Mouse (Mus musculus): ENCODE data around the gene Psd4. TPM values are rescaled to one million over a fixed set of nuclear protein-coding genes. Genes with fewer than 3 reads are reported as not detected.

The Psd4 gene
- total and polyA plus RNA-seq, 3 experiments: 1.3 to 1.5 (median 1.4) TPM

DNA sequence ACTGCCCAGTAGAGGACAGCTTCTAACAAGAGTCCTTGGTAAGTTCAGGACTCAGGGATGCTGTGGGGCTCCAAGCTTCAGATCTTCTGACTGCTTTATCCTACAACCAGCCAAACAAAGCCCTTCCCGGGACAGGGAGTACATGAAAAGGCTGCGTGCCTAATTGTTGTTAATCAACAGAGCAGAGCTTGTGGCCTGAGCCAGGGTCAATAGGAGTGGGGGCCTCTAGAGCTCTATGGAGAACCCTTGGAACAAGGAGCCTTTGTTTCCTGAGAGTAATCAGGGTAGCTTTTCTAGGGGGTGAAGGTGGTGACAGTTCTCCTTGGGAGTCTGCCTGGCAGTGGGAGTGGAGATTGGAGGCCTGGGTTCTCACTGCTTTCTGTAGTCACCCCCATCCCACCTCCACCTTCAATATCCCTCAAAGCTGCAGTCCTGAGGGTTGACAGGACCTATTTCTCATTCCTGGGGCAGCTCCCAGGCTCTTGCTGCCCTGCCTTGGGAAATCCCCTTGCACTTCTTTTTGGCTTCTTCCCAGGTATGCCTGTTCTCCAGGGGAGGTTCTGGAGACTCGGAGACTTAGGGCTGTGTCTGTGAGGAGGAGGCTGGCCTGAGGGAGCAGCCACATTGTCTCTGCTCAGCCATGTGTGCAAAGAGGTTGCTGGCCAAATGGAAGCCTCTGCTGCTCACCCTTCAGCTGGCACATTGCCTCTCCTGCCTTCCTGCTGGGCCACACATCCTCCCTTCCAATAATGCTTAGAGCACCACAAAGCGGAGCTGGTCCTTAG lies 40.5 kb downstream of the Psd4 start:
- DNase-seq: no peak
- Histone ChIP-seq H3K9ac (ENCODE audit: low read depth, low read length) (no peak overlapping the region), H3K36me3 (ENCODE audit: control insufficient read depth, insufficient read depth, low read length) (no peaks in the 10 kb centered on the region), H3K4me3 (no peak overlapping the region), H3K4me1 (ENCODE audit: control insufficient read depth, insufficient read depth, low read length) (no peaks in the 10 kb centered on the region), H3K79me2 (replicated peaks; ENCODE audit: control insufficient read depth, insufficient read depth, low read length) (no peaks in the 10 kb centered on the region), H3K27ac (no peak overlapping the region), H3K27me3 (ENCODE audit: control insufficient read depth, insufficient read depth, low read length) (no peaks in the 10 kb centered on the region)
- intact Hi-C loops (cut with DNase I): loop anchor here (5.0 kb wide), 1 partner anchor 349 kb away; no protein-coding TSS in a partner anchor
- TF ChIP-seq POLR2A (IDR thresholded peaks at IDR 0.05; ENCODE audit: insufficient read depth, low read depth, low read length): no peak
- no peak for TF ChIP-seq CTCF (IDR thresholded peaks at IDR 0.05)
- TF ChIP-seq EP300 (IDR thresholded peaks at IDR 0.05; ENCODE audit: insufficient read depth, low read depth, low read length): no peak
- WGBS: 54% methylated on average over 4 of the region's 4 CpGs

DNA sequence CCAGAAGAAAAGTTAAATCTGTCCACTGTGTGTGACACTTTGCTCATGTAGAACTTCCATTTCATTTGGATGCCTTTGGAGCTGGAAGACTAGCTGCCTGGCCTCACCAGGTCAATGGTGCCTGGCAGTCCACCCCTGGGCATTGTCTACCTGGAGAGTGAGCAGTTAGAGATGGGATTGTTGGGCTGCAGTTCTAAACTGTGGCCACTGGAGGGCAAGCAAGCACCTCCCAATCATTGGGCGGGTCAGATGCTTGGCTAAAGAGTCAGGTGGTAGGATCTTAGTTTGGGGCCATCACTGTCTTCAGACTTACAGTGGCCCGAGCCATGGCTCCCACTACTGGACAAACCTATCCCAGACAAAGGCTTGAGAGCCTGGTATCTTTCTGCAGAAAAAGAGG lies 41.8 kb downstream of the Psd4 start:
- 0% methylated on average over 2 of the region's 2 CpGs for WGBS

DNA sequence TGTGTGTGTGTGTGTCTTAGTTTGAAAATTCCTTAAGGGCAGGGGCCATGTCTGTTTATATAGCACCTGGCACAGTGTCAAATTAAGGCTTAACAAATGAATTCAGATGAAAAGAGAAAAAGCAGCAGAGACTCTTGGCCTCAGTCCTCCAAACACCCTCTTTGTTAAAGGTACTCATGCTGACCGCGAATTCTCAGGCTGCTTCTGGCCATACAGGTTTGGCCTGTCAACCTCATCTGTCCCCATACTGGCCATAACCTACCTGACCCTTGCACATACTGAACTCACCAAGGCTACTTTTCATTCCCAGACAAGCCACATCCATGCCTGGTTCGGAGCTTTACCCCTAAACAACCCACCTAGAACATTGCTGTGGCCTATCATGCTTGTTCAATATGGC lies 45.8 kb downstream of the Psd4 start:
- no peak for TF ChIP-seq CTCF (IDR thresholded peaks at IDR 0.05)
- no peak for TF ChIP-seq POLR2A (IDR thresholded peaks at IDR 0.05; ENCODE audit: insufficient read depth, low read depth, low read length)
- TF ChIP-seq EP300 (IDR thresholded peaks at IDR 0.05; ENCODE audit: insufficient read depth, low read depth, low read length): no peak
- H3K4me3 ChIP-seq: no peak overlapping the region
- no peaks in the 10 kb centered on the region for H3K4me1 ChIP-seq (ENCODE audit: control insufficient read depth, insufficient read depth, low read length)
- H3K79me2 ChIP-seq (replicated peaks; ENCODE audit: control insufficient read depth, insufficient read depth, low read length): no peaks in the 10 kb centered on the region
- WGBS: 89% methylated on average over 3 of the region's 3 CpGs
- H3K36me3 ChIP-seq (ENCODE audit: control insufficient read depth, insufficient read depth, low read length): no peaks in the 10 kb centered on the region
- DNase-seq: no peak
- no peak overlapping the region for H3K27ac ChIP-seq
- intact Hi-C loops (cut with DNase I): no loop called here
- no peak overlapping the region for H3K9ac ChIP-seq (ENCODE audit: low read depth, low read length)
- no peaks in the 10 kb centered on the region for H3K27me3 ChIP-seq (ENCODE audit: control insufficient read depth, insufficient read depth, low read length)

More for the DNA sequence above, 41.8 kb downstream of the Psd4 start:
- Histone ChIP-seq H3K79me2 (replicated peaks; ENCODE audit: control insufficient read depth, insufficient read depth, low read length) (no peaks in the 10 kb centered on the region), H3K27ac (no peak overlapping the region), H3K36me3 (ENCODE audit: control insufficient read depth, insufficient read depth, low read length) (no peaks in the 10 kb centered on the region), H3K27me3 (ENCODE audit: control insufficient read depth, insufficient read depth, low read length) (no peaks in the 10 kb centered on the region), H3K4me3 (no peak overlapping the region), H3K9ac (ENCODE audit: low read depth, low read length) (no peak overlapping the region), H3K4me1 (ENCODE audit: control insufficient read depth, insufficient read depth, low read length) (no peaks in the 10 kb centered on the region)
- DNase-seq: peak; percentile 56 to 77
- intact Hi-C loops (cut with DNase I): loop anchor here (1.0 to 5.0 kb wide), 2 partner anchors 159 to 348 kb away; no protein-coding TSS in a partner anchor
- peak; percentile 98 for TF ChIP-seq CTCF (IDR thresholded peaks at IDR 0.05)
- TF ChIP-seq EP300 (IDR thresholded peaks at IDR 0.05; ENCODE audit: insufficient read depth, low read depth, low read length): peak; percentile 90
- TF ChIP-seq POLR2A (IDR thresholded peaks at IDR 0.05; ENCODE audit: insufficient read depth, low read depth, low read length): no peak

DNA sequence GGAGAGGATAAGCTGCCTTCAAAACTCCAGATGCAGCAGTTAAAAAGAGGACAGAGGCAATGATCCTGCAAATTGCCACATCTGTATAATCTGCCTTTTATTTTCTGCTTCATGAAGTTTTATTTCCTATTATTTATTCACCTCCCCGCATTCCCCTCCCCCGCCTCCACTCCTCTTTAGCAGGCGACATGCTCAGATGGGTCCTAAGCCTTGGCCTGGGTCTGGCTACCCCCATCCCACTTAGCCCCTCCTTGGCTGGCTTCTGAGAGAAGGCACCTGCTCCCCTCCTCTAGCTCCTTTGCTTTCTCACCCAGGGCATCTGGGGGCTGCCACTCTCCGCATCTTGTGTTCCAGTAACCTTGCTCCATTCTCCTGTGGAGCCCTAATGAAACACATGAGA lies 46.3 kb downstream of the Psd4 start:
- Histone ChIP-seq H3K9ac (ENCODE audit: low read depth, low read length) (no peak overlapping the region), H3K4me3 (no peak overlapping the region), H3K27me3 (ENCODE audit: control insufficient read depth, insufficient read depth, low read length) (no peaks in the 10 kb centered on the region), H3K79me2 (replicated peaks; ENCODE audit: control insufficient read depth, insufficient read depth, low read length) (no peaks in the 10 kb centered on the region), H3K27ac (no peak overlapping the region), H3K4me1 (ENCODE audit: control insufficient read depth, insufficient read depth, low read length) (no peaks in the 10 kb centered on the region), H3K36me3 (ENCODE audit: control insufficient read depth, insufficient read depth, low read length) (no peaks in the 10 kb centered on the region)
- no peak for DNase-seq
- TF ChIP-seq EP300 (IDR thresholded peaks at IDR 0.05; ENCODE audit: insufficient read depth, low read depth, low read length) (no peak), POLR2A (IDR thresholded peaks at IDR 0.05; ENCODE audit: insufficient read depth, low read depth, low read length) (no peak), CTCF (IDR thresholded peaks at IDR 0.05) (no peak)
- intact Hi-C loops (cut with DNase I): no loop called here
- 88% methylated on average over 4 of the region's 4 CpGs for WGBS

DNA sequence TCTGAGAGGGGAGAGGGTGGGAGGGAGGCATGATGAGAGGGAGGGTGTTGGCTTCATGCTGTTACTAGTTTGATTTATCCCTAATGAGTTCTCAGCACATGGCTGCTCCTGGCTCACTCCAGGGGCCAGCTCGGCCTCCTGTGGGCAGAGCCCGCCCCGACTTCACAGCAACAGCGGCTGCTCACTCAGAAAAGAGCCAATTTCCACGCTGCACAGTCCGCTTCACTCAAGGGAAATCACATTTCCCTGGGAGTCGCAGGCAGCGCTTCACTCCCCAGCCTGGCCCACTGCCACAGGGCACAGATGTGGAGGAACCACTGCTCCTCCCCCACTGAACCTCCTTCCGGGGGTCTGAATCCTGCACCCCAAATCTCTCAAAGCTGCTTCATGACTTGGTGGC lies 49.3 kb downstream of the Psd4 start:
- Histone ChIP-seq H3K4me3 (no peak overlapping the region), H3K27me3 (ENCODE audit: control insufficient read depth, insufficient read depth, low read length) (no peaks in the 10 kb centered on the region), H3K4me1 (ENCODE audit: control insufficient read depth, insufficient read depth, low read length) (no peaks in the 10 kb centered on the region), H3K36me3 (ENCODE audit: control insufficient read depth, insufficient read depth, low read length) (no peaks in the 10 kb centered on the region), H3K9ac (ENCODE audit: low read depth, low read length) (no peak overlapping the region), H3K79me2 (replicated peaks; ENCODE audit: control insufficient read depth, insufficient read depth, low read length) (no peaks in the 10 kb centered on the region), H3K27ac (no peak overlapping the region)
- 19% methylated on average over 9 of the region's 9 CpGs for WGBS
- intact Hi-C loops (cut with DNase I): no loop called here
- TF ChIP-seq EP300 (IDR thresholded peaks at IDR 0.05; ENCODE audit: insufficient read depth, low read depth, low read length) (no peak), POLR2A (IDR thresholded peaks at IDR 0.05; ENCODE audit: insufficient read depth, low read depth, low read length) (no peak), CTCF (IDR thresholded peaks at IDR 0.05) (no peak)
- peak in 1 of 2 experiments; percentile 4 for DNase-seq

DNA sequence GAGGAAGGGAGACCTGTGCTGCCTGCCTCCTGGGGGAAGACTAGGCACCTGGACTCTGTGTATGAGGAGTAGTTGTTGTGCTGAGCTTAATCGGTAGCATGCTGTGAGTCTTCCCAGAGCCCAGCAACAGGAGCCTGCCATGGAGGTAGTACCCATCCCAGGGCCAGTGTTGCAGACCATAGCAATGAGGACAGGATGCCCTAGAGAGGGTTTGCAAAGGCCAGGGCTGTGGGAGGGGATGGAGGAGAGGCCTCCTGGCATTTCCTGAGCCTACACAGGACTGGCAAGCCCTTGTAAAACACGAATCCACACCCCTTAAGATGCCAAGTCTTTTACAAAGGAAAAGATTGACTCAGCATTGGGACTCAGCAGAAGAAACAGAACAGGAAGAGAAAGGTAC lies 49.7 kb downstream of the Psd4 start:
- TF ChIP-seq CTCF (IDR thresholded peaks at IDR 0.05) (no peak), POLR2A (IDR thresholded peaks at IDR 0.05; ENCODE audit: insufficient read depth, low read depth, low read length) (no peak), EP300 (IDR thresholded peaks at IDR 0.05; ENCODE audit: insufficient read depth, low read depth, low read length) (no peak)
- Histone ChIP-seq H3K27ac (no peak overlapping the region), H3K36me3 (ENCODE audit: control insufficient read depth, insufficient read depth, low read length) (no peaks in the 10 kb centered on the region), H3K79me2 (replicated peaks; ENCODE audit: control insufficient read depth, insufficient read depth, low read length) (no peaks in the 10 kb centered on the region), H3K4me3 (no peak overlapping the region), H3K9ac (ENCODE audit: low read depth, low read length) (no peak overlapping the region), H3K4me1 (ENCODE audit: control insufficient read depth, insufficient read depth, low read length) (no peaks in the 10 kb centered on the region), H3K27me3 (ENCODE audit: control insufficient read depth, insufficient read depth, low read length) (no peaks in the 10 kb centered on the region)
- intact Hi-C loops (cut with DNase I): no loop called here
- DNase-seq: no peak
- 11% methylated on average over 2 of the region's 2 CpGs for WGBS

All from heart, adult 2 months (tissue).